Mouse (Mus musculus): ENCODE measurements around the gene Ubtf.

GRCm38 (mm10) chr11:102330039-102330438 is 10.5 kb upstream of the Ubtf start:
- TF ChIP-seq CTCF (IDR thresholded peaks at IDR 0.05; ENCODE audit: insufficient read depth, low read length) (no peak), POLR2A (IDR thresholded peaks at IDR 0.05; ENCODE audit: borderline replicate concordance, extremely low read depth, low read depth, low read length) (no peak)

Data from lung, adult 2 months (tissue).